Mouse (Mus musculus) testis, adult 2 months (tissue): Measurements from ENCODE around the gene Fchsd2.

Experiments used
- CTCF ChIP-seq: fragments of 200-500 bp; IDR thresholded peaks from 2 replicates; pipeline ENCODE4 v1.5.1; 2012; ENCODE audit warnings: low read depth, mild to moderate bottlenecking, inconsistent platforms, low read length, moderate library complexity; ENCODE audit not compliant: control insufficient read depth, insufficient read depth, insufficient replicate concordance
- POLR2A ChIP-seq: fragments of 200-500 bp; IDR thresholded peaks from 2 replicates; pipeline ENCODE4 v1.6.1; 2012; ENCODE audit warnings: low read depth, mild to moderate bottlenecking, inconsistent platforms, low read length, moderate library complexity; ENCODE audit not compliant: control insufficient read depth

GRCm38 (mm10) chr7:101327263-101327662 lies 234.6 kb downstream of the Fchsd2 start:
- TF ChIP-seq POLR2A (no peak), CTCF (no peak)
